Mouse (Mus musculus): ENCODE measurements at regions not wholly inside any gene's neighbourhood (a gene's known extent, or its start where the extent isn't known, plus 50 kb on each side); places are given as distances from the start of the nearest gene placed in this dataset.

DNA sequence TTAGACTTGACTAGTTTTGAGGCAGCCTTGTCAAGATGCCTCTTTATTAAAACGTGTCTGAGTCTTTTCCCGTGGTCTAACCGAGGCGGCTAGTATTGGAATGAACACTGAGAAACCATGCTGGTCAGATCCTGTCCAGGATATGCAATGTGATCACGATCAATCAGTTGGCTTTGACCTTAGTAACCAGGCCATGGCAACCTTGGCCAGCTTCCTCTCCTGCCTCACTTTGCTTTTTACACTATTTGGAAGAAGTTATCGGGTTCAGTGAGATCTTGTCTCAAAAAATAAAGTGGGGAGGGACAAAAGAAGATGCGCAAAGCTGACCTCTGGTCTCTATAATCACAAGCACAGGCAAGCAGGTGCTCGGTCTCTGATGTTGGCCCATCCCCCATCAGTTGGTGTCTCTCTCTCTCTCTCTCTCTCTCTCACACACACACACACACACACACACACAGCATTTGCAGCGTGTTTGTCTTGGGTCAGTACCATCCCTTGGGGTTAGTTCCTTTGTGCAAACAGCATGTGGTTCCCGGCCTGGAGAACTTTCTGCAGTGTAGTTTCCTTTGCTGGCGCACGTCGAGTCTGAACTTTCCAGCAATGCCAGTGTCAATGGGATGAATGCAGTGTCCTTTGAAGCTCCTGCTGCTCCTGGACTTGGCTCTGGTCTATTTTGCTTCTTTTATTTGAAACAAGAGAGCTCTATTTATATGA lies 117.6 kb upstream of the Spdye4c start:
- peak; percentile 23 for DNase-seq (ENCODE audit: low read depth, low spot score)

- DNase-seq (ENCODE audit: low read depth, low spot score), result no peak
These were observed 117.0 kb upstream of the Spdye4c start for GRCm38 (mm10) chr2:128473997-128474396.

- no peak for DNase-seq (ENCODE audit: low read depth, low spot score)
These were observed 113.8 kb upstream of the Spdye4c start for GRCm38 (mm10) chr2:128477242-128477641.

DNA sequence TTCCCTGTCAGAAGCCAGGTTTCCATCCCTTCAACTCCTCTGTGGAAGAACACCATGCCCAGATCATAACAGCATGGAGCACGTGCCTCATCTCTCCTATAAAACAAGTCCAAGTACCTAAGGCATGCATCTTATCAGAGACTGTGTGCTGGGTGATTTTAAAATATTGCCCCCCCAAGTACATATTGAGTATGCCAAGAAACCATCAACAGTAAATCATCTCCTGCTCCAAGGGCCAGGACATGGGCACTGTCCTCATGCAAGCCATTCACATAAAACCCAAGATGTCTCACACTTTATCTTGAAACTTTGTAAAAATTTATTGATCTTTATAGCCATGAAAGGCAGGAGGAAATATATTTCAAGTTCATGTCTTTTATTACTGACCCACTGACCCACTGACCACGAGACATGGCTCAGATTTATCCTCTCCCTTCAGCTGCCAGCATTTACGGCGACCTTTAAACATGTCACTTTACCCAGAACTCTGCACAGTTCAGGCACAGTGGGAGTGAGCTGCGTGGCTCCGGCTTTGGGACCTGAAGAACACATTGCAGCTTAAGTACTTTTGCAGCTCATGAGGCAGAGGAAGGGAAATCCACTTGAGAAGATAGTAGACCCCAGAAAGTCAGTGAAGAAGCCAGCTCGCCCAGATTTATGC lies 99.7 kb upstream of the Spdye4c start:
- DNase-seq (ENCODE audit: low read depth, low spot score), result no peak

- DNase-seq (ENCODE audit: low read depth, low spot score), result peak; percentile 27
These were observed 97.1 kb upstream of the Spdye4c start for GRCm38 (mm10) chr2:128493871-128494270.

DNA sequence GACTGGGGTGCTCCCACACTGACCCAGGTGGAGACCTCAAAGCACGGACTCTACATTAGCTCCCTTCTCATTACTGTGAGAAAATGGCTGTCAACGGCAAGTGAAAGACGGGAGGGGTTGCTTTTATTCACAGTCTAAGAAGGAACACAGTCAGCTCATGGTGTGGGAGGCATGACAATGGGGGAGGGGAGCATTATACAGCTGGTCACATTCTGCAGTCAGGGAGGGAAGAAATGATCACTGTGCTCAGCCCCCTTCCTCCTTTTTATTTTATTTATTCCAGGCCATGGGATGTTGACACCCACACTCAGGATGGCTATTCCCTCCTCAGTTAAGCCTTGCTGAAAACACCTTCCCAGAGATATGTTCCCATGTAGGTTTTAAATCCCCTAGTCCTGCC lies 93.1 kb upstream of the Spdye4c start:
- peak; percentile 5 for DNase-seq (ENCODE audit: low read depth, low spot score)

GRCm38 (mm10) chr2:128498611-128499010 lies 92.4 kb upstream of the Spdye4c start:
- DNase-seq (ENCODE audit: low read depth, low spot score), result no peak

DNA sequence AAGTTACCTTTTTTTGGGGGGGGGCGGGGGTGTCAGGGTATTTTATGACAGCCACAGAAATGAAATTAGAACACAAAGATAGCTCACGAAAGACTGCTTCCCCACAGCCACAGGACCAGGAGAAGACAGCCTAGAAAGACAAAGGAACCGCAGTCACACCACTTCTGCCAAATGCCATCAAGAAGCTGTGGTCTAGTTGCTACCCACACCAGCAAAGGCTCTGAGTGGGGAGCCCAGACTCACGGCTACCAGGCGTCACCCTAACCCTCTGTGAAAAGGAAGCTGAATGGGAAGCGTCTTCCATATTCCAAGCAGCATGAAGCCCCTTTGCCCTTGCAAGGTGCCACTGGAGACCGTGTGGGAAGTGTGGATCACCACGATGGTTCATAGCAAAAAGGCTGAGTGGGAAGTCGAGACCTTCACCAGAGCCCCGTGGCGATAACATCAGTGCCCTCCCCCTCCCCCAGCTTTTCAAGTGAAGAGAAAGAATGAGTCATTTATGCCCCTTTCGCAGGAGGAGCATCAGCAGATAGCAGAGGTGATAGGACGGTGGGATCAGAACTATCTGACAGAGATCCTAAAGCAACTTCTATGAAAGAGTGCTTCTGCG lies 91.3 kb upstream of the Spdye4c start:
- no peak for DNase-seq (ENCODE audit: low read depth, low spot score)

GRCm38 (mm10) chr2:128502676-128503075 lies 88.3 kb upstream of the Spdye4c start:
- no peak for DNase-seq (ENCODE audit: low read depth, low spot score)

- no peak for DNase-seq (ENCODE audit: low read depth, low spot score)
These were observed 87.7 kb upstream of the Spdye4c start for GRCm38 (mm10) chr2:128503136-128503935.

- no peak for DNase-seq (ENCODE audit: low read depth, low spot score)
These were observed 83.3 kb upstream of the Spdye4c start for GRCm38 (mm10) chr2:128507591-128508243.

- DNase-seq (ENCODE audit: low read depth, low spot score), result no peak
These were observed 82.8 kb upstream of the Spdye4c start for GRCm38 (mm10) chr2:128508244-128508605.

DNA sequence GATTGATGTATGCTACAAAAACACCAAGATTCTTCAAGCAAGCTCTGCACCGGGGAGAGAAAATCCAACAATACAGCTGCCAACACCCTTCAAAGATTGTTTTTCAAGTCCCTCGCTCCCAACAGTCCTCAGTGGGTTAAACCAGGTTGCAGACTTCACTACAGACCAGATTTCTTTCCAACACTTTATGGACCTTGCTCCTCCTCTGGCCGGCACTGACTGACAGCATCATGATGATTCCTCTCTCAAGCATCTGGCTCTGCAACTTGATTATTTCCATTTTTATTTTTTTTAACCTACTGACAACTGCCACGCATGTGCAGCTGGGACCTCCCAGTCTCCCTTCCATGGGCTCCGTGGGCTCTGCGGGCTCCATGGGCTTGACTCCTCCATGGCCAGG lies 79.7 kb upstream of the Spdye4c start:
- DNase-seq (ENCODE audit: low read depth, low spot score), result no peak

DNA sequence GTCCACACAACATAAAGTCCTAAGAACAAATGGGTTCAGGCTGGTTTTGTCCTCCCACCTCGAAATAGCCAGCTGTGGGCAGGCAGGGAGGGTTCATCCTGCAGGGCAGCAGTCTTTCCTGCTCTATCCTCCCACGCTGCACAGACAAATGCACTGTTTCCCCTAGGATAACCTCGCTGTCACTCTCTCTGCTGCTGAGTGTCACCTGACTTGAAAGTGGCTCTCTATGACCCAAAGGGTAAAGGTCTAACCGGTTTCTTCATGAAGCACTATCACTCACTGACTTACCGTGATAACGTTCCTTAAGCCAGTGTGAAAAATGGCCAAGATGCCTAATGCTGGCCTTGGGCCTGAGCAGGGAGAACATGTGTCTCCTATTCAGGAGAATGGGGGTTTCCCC lies 78.2 kb upstream of the Spdye4c start:
- DNase-seq (ENCODE audit: low read depth, low spot score), result no peak

GRCm38 (mm10) chr2:128514463-128515290 lies 76.3 kb upstream of the Spdye4c start:
- no peak for DNase-seq (ENCODE audit: low read depth, low spot score)

DNA sequence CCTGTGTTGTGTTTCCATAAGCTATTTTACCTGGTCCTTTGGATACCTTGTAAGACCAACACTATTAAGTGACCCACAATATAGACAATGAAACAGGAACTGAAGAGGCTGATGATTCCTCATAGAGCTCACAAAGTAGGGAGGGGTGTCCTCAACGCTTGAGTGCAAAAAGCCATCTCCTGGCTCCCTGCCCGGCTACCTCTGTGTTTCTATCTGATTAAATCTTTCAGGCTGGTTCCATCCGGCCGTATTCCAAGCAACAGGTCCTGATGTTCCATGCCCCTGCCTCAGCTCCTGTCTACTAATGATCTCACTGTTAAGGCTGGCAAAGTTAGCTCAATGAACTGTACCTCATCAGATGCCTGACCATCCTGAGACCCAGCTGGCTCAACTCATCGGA lies 75.3 kb upstream of the Spdye4c start:
- no peak for DNase-seq (ENCODE audit: low read depth, low spot score)

- DNase-seq (ENCODE audit: low read depth, low spot score), result no peak
These were observed 74.3 kb upstream of the Spdye4c start for GRCm38 (mm10) chr2:128516694-128517093.

- no peak for DNase-seq (ENCODE audit: low read depth, low spot score)
These were observed 72.9 kb upstream of the Spdye4c start for GRCm38 (mm10) chr2:128518142-128518541.

DNA sequence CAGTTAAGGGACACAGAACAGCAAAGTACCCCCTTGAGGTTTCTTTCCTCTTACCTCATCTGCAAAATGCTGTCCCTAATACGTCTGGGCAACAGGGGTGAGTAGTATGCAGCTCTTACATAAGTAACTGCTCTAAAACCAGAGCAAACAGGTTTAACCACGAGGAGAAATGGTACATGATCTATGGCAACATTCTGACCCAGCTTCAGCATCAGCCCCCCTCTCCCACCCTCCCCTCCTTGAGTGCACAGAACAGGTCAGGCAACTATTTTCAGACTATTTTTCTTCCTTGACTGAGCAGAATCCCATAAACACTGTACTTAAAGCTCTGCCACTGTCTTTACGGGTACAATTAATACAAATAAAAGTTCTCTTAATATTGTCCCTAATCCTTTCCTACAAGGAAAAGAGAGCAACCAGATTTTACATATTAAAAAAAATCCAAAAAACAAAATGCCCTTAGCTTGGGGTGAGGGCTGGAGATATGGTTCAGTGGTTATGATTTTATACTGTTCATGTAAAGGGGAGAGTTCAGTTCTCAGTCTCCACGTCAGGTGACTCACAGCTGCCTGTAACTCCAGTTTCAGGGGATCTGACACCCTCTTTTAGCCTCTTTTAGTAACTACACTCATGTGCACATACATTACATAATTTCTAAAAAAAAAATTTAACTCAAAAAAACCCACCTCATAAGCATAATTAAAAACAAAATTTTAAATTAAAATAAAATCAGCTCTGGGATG lies 69.1 kb upstream of the Spdye4c start:
- DNase-seq (ENCODE audit: low read depth, low spot score), result no peak
